Mouse (Mus musculus) brain, embryonic 14.5 days (tissue): ENCODE results near the gene Tmem175.
A peak's percentile ranks its signal among the peaks of the same experiment; 100 is the strongest.

ENCODE experiments used
- CTCF ChIP-seq: fragments of 200-500 bp; IDR thresholded peaks from 2 replicates; pipeline ENCODE4 v1.5.1; 2012; ENCODE audit warnings: inconsistent platforms, mild to moderate bottlenecking, moderate library complexity, borderline replicate concordance; ENCODE audit not compliant: insufficient read depth, insufficient read length; ENCODE audit errors: extremely low read depth
- POLR2A ChIP-seq: fragments of 200-500 bp; IDR thresholded peaks from 2 replicates; pipeline ENCODE4 v1.6.1; 2012; ENCODE audit warnings: mild to moderate bottlenecking, inconsistent platforms, borderline replicate concordance; ENCODE audit not compliant: poor library complexity, insufficient read depth, insufficient read length, severe bottlenecking; ENCODE audit errors: extremely low read depth

GRCm38 (mm10) chr5:108660632-108661268, 31.2 kb downstream of the Tmem175 start:
- TF ChIP-seq POLR2A = peak; percentile 79; the same call in 1 of the 2 replicates
- TF ChIP-seq CTCF = no peak
